Mouse (Mus musculus) forelimb bud, embryonic 11.5 days (tissue): ENCODE measurements at regions not wholly inside any gene's neighbourhood (a gene's known extent, or its start where the extent isn't known, plus 50 kb on each side); places are given as distances from the start of the nearest gene placed in this dataset.

ENCODE experiments used
- DNase-seq: peaks from one replicate; pipeline ENCODE4 v3.0.0-alpha.2; 2012; ENCODE audit warnings: low read depth, low spot score

DNA sequence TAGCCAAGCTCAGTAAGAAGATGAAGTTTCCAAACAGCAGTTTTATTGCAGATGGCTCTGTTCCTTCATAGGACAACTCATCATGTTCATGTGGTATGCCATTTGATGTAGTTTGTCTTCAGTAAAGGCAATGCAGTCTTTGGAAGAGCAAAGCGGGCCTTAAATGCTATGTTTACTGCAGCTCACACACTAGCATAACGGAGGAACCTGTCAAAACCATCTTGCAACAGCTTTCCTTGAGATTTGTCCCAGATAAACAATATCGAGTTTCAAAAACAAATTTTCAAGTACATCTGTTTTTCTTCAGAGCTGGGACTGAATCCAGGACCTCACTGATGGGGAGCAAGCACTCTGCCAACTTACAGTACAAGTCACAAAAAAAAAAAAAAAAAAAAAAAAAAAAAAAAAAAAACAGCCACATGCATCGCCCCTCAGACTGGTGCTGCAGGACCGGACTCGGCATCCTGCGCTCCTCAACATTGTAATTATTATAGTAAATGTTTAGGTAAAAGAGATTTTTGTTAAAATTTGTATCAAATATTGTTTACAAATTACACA lies 1023.4 kb upstream of the Lingo2 start:
- peak; percentile 2 for DNase-seq
